Mouse (Mus musculus): ENCODE data around the gene Fgfr2.

DNA sequence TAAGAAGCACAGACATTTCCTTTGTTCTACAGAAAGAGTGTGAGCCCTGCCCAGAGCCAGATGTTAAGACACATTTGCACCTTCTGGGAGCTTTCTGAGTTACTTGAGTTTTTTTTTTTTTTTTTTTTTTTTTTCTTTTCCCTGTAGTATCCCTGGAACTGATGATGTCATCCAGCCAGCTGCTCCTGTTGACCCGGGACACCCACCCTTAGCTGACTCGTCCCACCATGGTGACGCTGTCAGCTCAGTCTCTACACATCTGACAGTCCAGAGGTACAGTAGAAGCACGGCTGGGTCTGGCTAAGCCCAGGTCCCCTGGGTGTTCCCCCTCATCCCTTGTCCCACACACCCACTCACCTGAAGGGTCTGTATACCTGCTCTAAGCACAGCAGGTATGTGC, 2460.3 kb downstream of the Fgfr2 start:
- TF ChIP-seq CTCF (IDR thresholded peaks at IDR 0.05) (no peak), EP300 (IDR thresholded peaks at IDR 0.05) (no peak)
